Mouse (Mus musculus) hindbrain, postnatal 0 days (tissue): ENCODE measurements around the gene Lyrm4. TPM values are rescaled to one million over a fixed set of nuclear protein-coding genes. Genes with fewer than 3 reads are reported as not detected.
A peak's percentile ranks its signal among the peaks of the same experiment; 100 is the strongest.

Source experiments
- ATAC-seq: fragments of 200-750 bp; cut with Nextera tagmentation; 2 replicates; pipeline ENCODE4 v1.8.0; 2017; ENCODE audit warnings: mild to moderate bottlenecking, moderate TSS enrichment, moderate library complexity
- DNase-seq: peaks from one replicate; pipeline ENCODE4 v3.0.0-alpha.2; 2015; ENCODE audit warnings: low spot score
- H3K27ac ChIP-seq: fragments of 300-500 bp; sonication (generic); 2 replicates; pipeline ENCODE4 v1.5.1; 2014; ENCODE audit warnings: mild to moderate bottlenecking
- H3K27me3 ChIP-seq: fragments of 300-500 bp; sonication (generic); 2 replicates; pipeline ENCODE4 v1.6.1; 2014; ENCODE audit warnings: low read length, mixed read lengths; ENCODE audit not compliant: insufficient read depth
- H3K36me3 ChIP-seq: fragments of 300-500 bp; sonication (generic); 2 replicates; pipeline ENCODE4 v1.6.1; 2014; ENCODE audit warnings: low read length, mixed read lengths; ENCODE audit not compliant: insufficient read depth
- H3K4me1 ChIP-seq: fragments of 300-500 bp; sonication (generic); 2 replicates; pipeline ENCODE4 v1.6.1; 2014; ENCODE audit warnings: antibody characterized with exemption, low read length, mixed read lengths; ENCODE audit not compliant: insufficient read depth
- H3K4me2 ChIP-seq: fragments of 300-500 bp; sonication (generic); 2 replicates; pipeline ENCODE4 v1.6.1; 2014; ENCODE audit warnings: low read depth, mild to moderate bottlenecking, low read length, moderate library complexity, mixed read lengths
- H3K4me3 ChIP-seq: fragments of 300-500 bp; sonication (generic); 2 replicates; pipeline ENCODE4 v1.5.1; 2014; ENCODE audit warnings: low read length
- H3K9ac ChIP-seq: fragments of 300-500 bp; sonication (generic); replicated peaks from 2 replicates; pipeline ENCODE4 v1.6.1; 2014; ENCODE audit warnings: mild to moderate bottlenecking, low read length, moderate library complexity, mixed read lengths
- H3K9me3 ChIP-seq: fragments of 300-500 bp; sonication (generic); 2 replicates; pipeline ENCODE4 v1.6.1; 2016; ENCODE audit warnings: low read length, mixed read lengths
- CTCF ChIP-seq: IDR thresholded peaks from 2 replicates; pipeline ENCODE4 v1.5.1; 2016; ENCODE audit warnings: antibody characterized with exemption, control low read depth, low read depth
- WGBS: fragments of 180-500 bp; shearing (Covaris S2); extraction: QIAGEN DNeasy Blood & Tissue Kit; methylation state at CpG from one replicate; pipeline ENCODE4 v1.1.7; 2014; 5-methylcytosine and 5-hydroxymethylcytosine counted together
- polyA plus RNA-seq: library from polyadenylated mRNA; unstranded; fragments of >200 nt; fragmentation: Nextera tagmentation; extraction: Ambion mirVana; gene quantifications from 2 replicates; pipeline ENCODE4 v1.2.1, GENCODE M21; 2015
- total RNA-seq: library from RNA; depleted of rRNA; stranded (reverse); fragments of >200 nt; gene quantifications from 2 replicates; pipeline ENCODE4 v1.2.3, GENCODE M21; 2014

The Lyrm4 gene
- total and polyA plus RNA-seq, 2 experiments from 2014 or later = 15.7 to 53.0 TPM

GRCm38 (mm10) chr13:36035528-36035927, 81.8 kb downstream of the Lyrm4 start:
- DNase-seq (no peak), ATAC-seq (no peak)
- 85% methylated on average over 4 of the region's 4 CpGs for WGBS
- Histone ChIP-seq H3K4me3 (no peak overlapping the region), H3K4me2 (no peak overlapping the region), H3K27ac (no peak overlapping the region), H3K4me1 (no peaks in the 10 kb centered on the region), H3K27me3 (no peaks in the 10 kb centered on the region), H3K36me3 (no peaks in the 10 kb centered on the region), H3K9me3 (no peaks in the 10 kb centered on the region), H3K9ac (no peak overlapping the region)
- TF ChIP-seq CTCF = no peak

GRCm38 (mm10) chr13:36031959-36032358, 85.4 kb downstream of the Lyrm4 start:
- DNase-seq (no peak), ATAC-seq (no peak)
- no peaks in the 10 kb centered on the region for H3K4me1 ChIP-seq
- TF ChIP-seq CTCF = no peak
- H3K9ac ChIP-seq = no peak overlapping the region
- H3K4me3 ChIP-seq = no peak overlapping the region
- no peaks in the 10 kb centered on the region for H3K27me3 ChIP-seq
- WGBS = 87% methylated on average over 9 of the region's 9 CpGs
- H3K9me3 ChIP-seq = no peaks in the 10 kb centered on the region
- no peak overlapping the region for H3K4me2 ChIP-seq
- no peaks in the 10 kb centered on the region for H3K36me3 ChIP-seq
- no peak overlapping the region for H3K27ac ChIP-seq

- Histone ChIP-seq H3K27me3 (no peaks in the 10 kb centered on the region), H3K4me1 (no peaks in the 10 kb centered on the region), H3K4me3 (no peak overlapping the region), H3K36me3 (no peaks in the 10 kb centered on the region), H3K9me3 (no peaks in the 10 kb centered on the region), H3K4me2 (no peak overlapping the region), H3K27ac (peak overlapping the region; percentile 67; the same call in 1 of the 2 replicates), H3K9ac (no peak overlapping the region)
- 26% methylated on average over 10 of the region's 10 CpGs for WGBS
- peak; percentile 73 for ATAC-seq
- peak; percentile 78 for TF ChIP-seq CTCF
- peak; percentile 97 for DNase-seq
Measured at GRCm38 (mm10) chr13:36019309-36020274, 97.7 kb downstream of the Lyrm4 start.

- whole genome bisulfite sequencing = 67% methylated on average over 2 of the region's 2 CpGs
- no peaks in the 10 kb centered on the region for H3K4me1 ChIP-seq
Measured at GRCm38 (mm10) chr13:36018017-36018416, 99.3 kb downstream of the Lyrm4 start.

GRCm38 (mm10) chr13:36015636-36016035, 101.7 kb downstream of the Lyrm4 start:
- no peak overlapping the region for H3K9ac ChIP-seq
- DNase-seq = no peak
- H3K27me3 ChIP-seq = no peaks in the 10 kb centered on the region
- no peak overlapping the region for H3K27ac ChIP-seq
- no peak for TF ChIP-seq CTCF
- H3K9me3 ChIP-seq = no peaks in the 10 kb centered on the region
- ATAC-seq = no peak
- H3K4me3 ChIP-seq = no peak overlapping the region
- no peaks in the 10 kb centered on the region for H3K4me1 ChIP-seq
- 64% methylated on average over 3 of the region's 3 CpGs for WGBS
- H3K4me2 ChIP-seq = no peak overlapping the region
- H3K36me3 ChIP-seq = no peaks in the 10 kb centered on the region

More at GRCm38 (mm10) chr13:36018017-36018416, 99.3 kb downstream of the Lyrm4 start:
- no peak for TF ChIP-seq CTCF
- Histone ChIP-seq H3K9me3 (no peaks in the 10 kb centered on the region), H3K4me3 (no peak overlapping the region), H3K27ac (no peak overlapping the region), H3K4me2 (no peak overlapping the region), H3K36me3 (no peaks in the 10 kb centered on the region), H3K27me3 (no peaks in the 10 kb centered on the region), H3K9ac (no peak overlapping the region)
- no peak for ATAC-seq
- no peak for DNase-seq

GRCm38 (mm10) chr13:36009981-36010380, 107.3 kb downstream of the Lyrm4 start:
- ATAC-seq (no peak), DNase-seq (no peak)
- Histone ChIP-seq H3K9me3 (no peaks in the 10 kb centered on the region), H3K4me1 (no peaks in the 10 kb centered on the region), H3K4me2 (no peak overlapping the region), H3K27me3 (no peaks in the 10 kb centered on the region), H3K4me3 (no peak overlapping the region), H3K27ac (no peak overlapping the region), H3K9ac (no peak overlapping the region), H3K36me3 (no peaks in the 10 kb centered on the region)
- 72% methylated on average over 2 of the region's 2 CpGs for WGBS
- TF ChIP-seq CTCF = no peak

GRCm38 (mm10) chr13:36000798-36001197, 116.5 kb downstream of the Lyrm4 start:
- no peak overlapping the region for H3K27ac ChIP-seq
- no peaks in the 10 kb centered on the region for H3K4me1 ChIP-seq
- H3K36me3 ChIP-seq = no peaks in the 10 kb centered on the region
- no peaks in the 10 kb centered on the region for H3K27me3 ChIP-seq
- no peak for ATAC-seq
- H3K9ac ChIP-seq = no peak overlapping the region
- H3K9me3 ChIP-seq = no peaks in the 10 kb centered on the region
- H3K4me2 ChIP-seq = no peak overlapping the region
- no peak for TF ChIP-seq CTCF
- no peak overlapping the region for H3K4me3 ChIP-seq
- no peak for DNase-seq
- 95% methylated on average over 1 of the region's 1 CpGs for WGBS
